Mouse (Mus musculus): Measurements from ENCODE around the gene Reg2.
"Not testable (repeated sequence)": the region's sequence is repeated elsewhere in the genome, so short reads cannot be mapped to it uniquely, and the experiment has no call there.

Reg2 gene

GRCm38 (mm10) chr6:78395323-78395722 is at the start of gene Reg2:
Gene Reg2, plus strand, starts transcription at chr6:78395623.
- not testable (repeated sequence) for DNase-seq

GRCm38 (mm10) chr6:78361971-78362563 is 33.4 kb upstream of the Reg2 start:
- DNase-seq = no peak

GRCm38 (mm10) chr6:78370357-78370756 is 25.1 kb upstream of the Reg2 start, which contains the start of gene Reg3b:
Gene Reg3b, plus strand, starts transcription at chr6:78370657.
- no peak for DNase-seq

- no peak for DNase-seq
Measured at GRCm38 (mm10) chr6:78378765-78379164, 16.7 kb upstream of the Reg2 start, which contains the start of gene Reg3d. Gene Reg3d, minus strand, starts transcription at chr6:78378865.

GRCm38 (mm10) chr6:78380409-78380808 is 15.0 kb upstream of the Reg2 start, which contains the start of gene Reg3a:
Gene Reg3a, plus strand, starts transcription at chr6:78380709.
- no peak for DNase-seq

- no peak for DNase-seq
Measured at GRCm38 (mm10) chr6:78385609-78386008, 9.8 kb upstream of the Reg2 start.

GRCm38 (mm10) chr6:78422411-78422810 is 27.0 kb downstream of the Reg2 start, which contains the start of gene Reg1:
Gene Reg1, plus strand, starts transcription at chr6:78422711.
- not testable (repeated sequence) for DNase-seq

- DNase-seq = no peak
Measured at GRCm38 (mm10) chr6:78425497-78425896, 30.1 kb downstream of the Reg2 start.

GRCm38 (mm10) chr6:78447202-78447601 is 51.8 kb downstream of the Reg2 start:
- DNase-seq = no peak

GRCm38 (mm10) chr6:78448409-78448808 is 53.0 kb downstream of the Reg2 start:
- DNase-seq = no peak

GRCm38 (mm10) chr6:78452804-78453203 is 57.4 kb downstream of the Reg2 start:
- no peak for DNase-seq

All from cerebellum, adult 11 months (tissue).